Mouse (Mus musculus) ES-Bruce4 (cell line): ENCODE data around the gene Stim2. TPM values are rescaled to one million over a fixed set of nuclear protein-coding genes. Genes with fewer than 3 reads are reported as not detected.

Experiments
- H3K27ac ChIP-seq: 2 replicates; pipeline ENCODE4 v1.5.1; 2012; ENCODE audit warnings: low read length, inconsistent platforms; ENCODE audit not compliant: insufficient read depth
- H3K27me3 ChIP-seq: 2 replicates; pipeline ENCODE4 v1.6.1; 2012; ENCODE audit warnings: mild to moderate bottlenecking, low read length, inconsistent platforms; ENCODE audit not compliant: control insufficient read depth, poor library complexity, insufficient read depth, severe bottlenecking
- H3K36me3 ChIP-seq: 2 replicates; pipeline ENCODE4 v1.6.1; 2012; ENCODE audit warnings: inconsistent platforms, mild to moderate bottlenecking, low read length, moderate library complexity; ENCODE audit not compliant: control insufficient read depth, poor library complexity, insufficient read depth, severe bottlenecking
- H3K4me1 ChIP-seq: one replicate; pipeline ENCODE4 v1.8.1; 2011; ENCODE audit warnings: low read length; ENCODE audit not compliant: control insufficient read depth, insufficient read depth
- H3K4me3 ChIP-seq: 2 replicates; pipeline ENCODE4 v1.5.1; 2011; ENCODE audit warnings: low read depth, mild to moderate bottlenecking, low read length
- H3K9ac ChIP-seq: 2 replicates; pipeline ENCODE4 v1.6.1; 2012; ENCODE audit warnings: low read depth, mild to moderate bottlenecking, inconsistent platforms; ENCODE audit not compliant: poor library complexity, severe bottlenecking
- H3K9me3 ChIP-seq: replicated peaks from 2 replicates; pipeline ENCODE4 v1.6.1; 2012; ENCODE audit warnings: mild to moderate bottlenecking, low read length, inconsistent platforms; ENCODE audit not compliant: control insufficient read depth, poor library complexity, insufficient read depth, severe bottlenecking
- CTCF ChIP-seq: IDR thresholded peaks from one replicate; pipeline ENCODE4 v1.8.1; 2011; ENCODE audit warnings: low read depth, low read length
- EP300 ChIP-seq: IDR thresholded peaks from 2 replicates; pipeline ENCODE4 v1.6.1; 2011; ENCODE audit warnings: low read depth, low read length; ENCODE audit not compliant: insufficient read depth
- POLR2A ChIP-seq: IDR thresholded peaks from one replicate; pipeline ENCODE4 v1.8.1; 2011; ENCODE audit warnings: low read length; ENCODE audit not compliant: insufficient read depth
- polyA plus RNA-seq: library from polyadenylated mRNA; stranded (reverse); fragments of >200 nt; gene quantifications from 2 replicates; pipeline ENCODE4 v1.2.4, GENCODE M21; 2011; ENCODE audit warnings: low read depth; ENCODE audit not compliant: missing spikeins, insufficient read depth, insufficient read length

Gene Stim2
- polyA plus RNA-seq, 1 experiment: 15.2 TPM

DNA sequence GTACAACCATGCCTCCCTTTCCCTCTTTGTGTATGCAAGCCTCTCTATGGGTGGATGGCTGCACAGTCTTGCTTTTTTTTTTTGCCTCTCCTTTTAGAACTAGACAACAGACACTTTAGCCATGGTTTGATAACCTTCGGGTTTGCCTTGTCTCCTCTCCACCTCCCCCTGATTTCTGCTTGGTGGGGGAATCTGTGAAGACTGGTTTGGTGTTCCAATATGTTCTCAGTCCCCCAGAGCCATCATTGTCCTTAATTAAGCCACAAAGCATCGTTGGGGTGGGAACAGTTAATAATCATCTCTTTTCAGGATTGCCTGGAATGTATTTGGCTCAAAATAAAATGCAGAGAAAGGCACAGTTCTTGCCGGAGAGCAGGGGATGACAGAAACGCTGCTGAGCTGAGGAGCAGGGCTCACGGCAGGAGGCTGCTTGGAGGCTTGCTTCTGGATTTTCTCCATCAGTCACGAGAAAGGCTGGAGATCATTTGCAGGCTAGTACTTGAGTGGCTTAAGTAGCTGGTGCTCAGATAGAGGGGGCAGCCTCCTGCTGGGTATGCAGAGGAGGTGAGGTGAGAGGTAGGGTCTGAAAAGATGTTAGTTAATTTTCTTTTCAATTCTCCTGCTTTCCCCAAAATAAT is 161.0 kb downstream of the Stim2 start:
- Histone ChIP-seq H3K9ac (no peak overlapping the region), H3K4me3 (no peak overlapping the region), H3K36me3 (no peaks in the 10 kb centered on the region), H3K27ac (no peak overlapping the region), H3K27me3 (no peaks in the 10 kb centered on the region), H3K4me1 (no peaks in the 10 kb centered on the region), H3K9me3 (no peaks in the 10 kb centered on the region)
- TF ChIP-seq CTCF (no peak), POLR2A (no peak), EP300 (no peak)

GRCm38 (mm10) chr5:54160561-54160960 is 162.3 kb downstream of the Stim2 start:
- Histone ChIP-seq H3K4me3 (no peak overlapping the region), H3K9me3 (no peaks in the 10 kb centered on the region), H3K9ac (no peak overlapping the region), H3K27ac (no peak overlapping the region), H3K36me3 (no peaks in the 10 kb centered on the region), H3K4me1 (no peaks in the 10 kb centered on the region), H3K27me3 (no peaks in the 10 kb centered on the region)
- no peak for TF ChIP-seq CTCF
- no peak for TF ChIP-seq POLR2A
- no peak for TF ChIP-seq EP300

GRCm38 (mm10) chr5:54163890-54164289 is 165.6 kb downstream of the Stim2 start:
- Histone ChIP-seq H3K36me3 (no peaks in the 10 kb centered on the region), H3K27ac (no peak overlapping the region), H3K9ac (no peak overlapping the region), H3K4me3 (no peak overlapping the region), H3K27me3 (no peaks in the 10 kb centered on the region), H3K9me3 (no peaks in the 10 kb centered on the region), H3K4me1 (no peaks in the 10 kb centered on the region)
- TF ChIP-seq POLR2A: no peak
- TF ChIP-seq CTCF: no peak
- TF ChIP-seq EP300: no peak

Other genes with a start within 250 kb of the Stim2 start
- gene Tbc1d19, start 188.9 kb upstream of the Stim2 start, polyA plus RNA-seq: 22.5 and 25.3 TPM in 2 replicates